8 mouse cellular contexts compared by ENCODE assay signal in genomic region chr10:26372940-26373931, GRCm38 (mm10). TPM values are rescaled to one million over a fixed set of nuclear protein-coding genes. Genes with fewer than 3 reads are reported as not detected.
DNase-seq lines count a peak whose midpoint lies in the region; ATAC-seq and TF ChIP-seq lines count a peak whose summit lies in the region.

No protein-coding gene starts in this region.

- peak; percentile 86 for TF ChIP-seq CTCF in layer of hippocampus, adult 2 months (conservative IDR thresholded peaks at IDR 0.05)
- TF ChIP-seq CTCF in lung, adult 2 months (IDR thresholded peaks at IDR 0.05; ENCODE audit: insufficient read depth, low read length), result peak; percentile 44; the same call in 1 of the 2 replicates

- peaks cover 0 to 2% of the 10 kb centered on the region in 2 experiments; a peak in 3 of 4 replicates for H3K4me1 ChIP-seq in ES-E14 (ENCODE audit: control insufficient read depth in 2 of 2, insufficient read depth in 2 of 2, low read length in 2 of 2, poor library complexity in 1 of 2)
- H3K4me1 ChIP-seq in lung, adult 2 months (ENCODE audit: control insufficient read depth, insufficient read depth, low read length), result peaks cover 2% of the 10 kb centered on the region; the same call in 1 of the 2 replicates
- H3K4me1 ChIP-seq in neural tube, embryonic 15.5 days, result peaks cover 31% of the 10 kb centered on the region

- WGBS in lung, adult 2 months, result under 1% methylated on average over 51 of the region's 51 CpGs
- WGBS in neural tube, embryonic 15.5 days, result under 1% methylated on average over 49 of the region's 51 CpGs

- no peak for TF ChIP-seq POLR2A in lung, adult 2 months (IDR thresholded peaks at IDR 0.05; ENCODE audit: borderline replicate concordance, extremely low read depth, low read depth, low read length)

- no peaks in the 10 kb centered on the region for H3K36me3 ChIP-seq in ES-E14 (ENCODE audit: control insufficient read depth, insufficient read depth, low read length, poor library complexity, severe bottlenecking)
- H3K36me3 ChIP-seq in neural tube, embryonic 15.5 days, result no peaks in the 10 kb centered on the region

- H3K9me3 ChIP-seq in ES-E14 (ENCODE audit: control insufficient read depth, insufficient read depth, low read depth, low read length), result no peaks in the 10 kb centered on the region
- no peaks in the 10 kb centered on the region for H3K9me3 ChIP-seq in neural tube, embryonic 15.5 days (replicated peaks)

- in situ Hi-C loops in ES-E14 (cut with MboI; ENCODE audit: low sequenced_read_pairs in 2 of 2, unreplicated experiment in 2 of 2), result loop anchor here in 1 of 2 experiments (25.0 kb wide), 1 partner anchor 514 kb away; no protein-coding TSS in a partner anchor

- peak overlapping the region; percentile 72 for H3K9ac ChIP-seq in ES-E14 (ENCODE audit: insufficient read depth, low read depth, low read length, poor library complexity, severe bottlenecking)
- H3K9ac ChIP-seq in neural tube, embryonic 15.5 days (replicated peaks), result peak overlapping the region; percentile 80

- peak; percentile 73 for DNase-seq in ES-E14 (ENCODE audit: low read depth, low spot score)
- peak; percentile 74 to 77 for DNase-seq in cerebellum, adult 18-20 months
- peak; percentile 91 for DNase-seq in forelimb bud, embryonic 11.5 days (ENCODE audit: low read depth, low spot score)
- peak; percentile 86 for DNase-seq in heart, postnatal 4 days
- peak; percentile 86 to 89 for DNase-seq in layer of hippocampus, adult 2 months (ENCODE audit: low spot score in 2 of 2)
- DNase-seq in lung, adult 2 months, result peak; percentile 77
- peak; percentile 80 for DNase-seq in testis, postnatal 10 days (ENCODE audit: low spot score)

- no peak overlapping the region for H3K27ac ChIP-seq in ES-E14 (ENCODE audit: insufficient read depth, low read depth, low read length, poor library complexity, severe bottlenecking)
- H3K27ac ChIP-seq in layer of hippocampus, adult 2 months, result peak overlapping the region; percentile 79
- H3K27ac ChIP-seq in neural tube, embryonic 15.5 days (replicated peaks), result peak overlapping the region; percentile 92

- H3K4me3 ChIP-seq in ES-E14 (ENCODE audit: insufficient read depth in 1 of 2, low read depth in 1 of 2, low read length in 2 of 2, poor library complexity in 1 of 2, severe bottlenecking in 1 of 2), result peak overlapping the region; percentile 72 to 80
- peak overlapping the region; percentile 78 for H3K4me3 ChIP-seq in layer of hippocampus, adult 2 months
- peak overlapping the region; percentile 78 for H3K4me3 ChIP-seq in lung, adult 2 months (replicated peaks; ENCODE audit: extremely low read depth, low read depth, low read length)
- H3K4me3 ChIP-seq in neural tube, embryonic 15.5 days (replicated peaks), result peak overlapping the region; percentile 94

- peak overlapping the region; percentile 96 for H3K4me2 ChIP-seq in neural tube, embryonic 15.5 days

- no peaks in the 10 kb centered on the region for H3K27me3 ChIP-seq in neural tube, embryonic 15.5 days (replicated peaks)

- ATAC-seq in neural tube, embryonic 15.5 days (ENCODE audit: low FRiP score), result no peak

TF ChIP-seq in ES-E14, 5 proteins besides CTCF, POLR2A, EP300 and RAD21:
- peak; percentile 54 for TF ChIP-seq ZC3H11A (IDR thresholded peaks at IDR 0.05; ENCODE audit: borderline replicate concordance, low read depth, low read length)
- no peak for TF ChIP-seq HCFC1 (IDR thresholded peaks at IDR 0.05; ENCODE audit: borderline replicate concordance, insufficient read depth, low read length)
- TF ChIP-seq CHD2 (IDR thresholded peaks at IDR 0.05; ENCODE audit: low read depth, low read length), result no peak

RNA-seq across cellular contexts. Expression of gene L3mbtl3, which starts 2.5 kb away (rescaled TPM):
- 3.0 and 6.0 TPM in 2 replicates for total RNA-seq in ES-E14 (2012; rRNA removed)
- 10 to 100 TPM; 11.4 to 11.8 TPM for total RNA-seq in heart, postnatal 4 days (2021)
- total RNA-seq in layer of hippocampus, adult 2 months (2021), result 10 to 100 TPM; 18.3 to 19.0 TPM
- 4.6 and 4.9 TPM in 2 replicates for polyA plus RNA-seq in lung, adult 2 months (2012; rRNA removed)
- 18.8 and 21.1 TPM in 2 replicates for polyA plus RNA-seq in neural tube, embryonic 15.5 days (2015; fragmentation: Nextera tagmentation; extraction: Ambion mirVana)
